Mouse (Mus musculus) megakaryocyte, embryonic 14.5 days (primary cell): Measurements from ENCODE around the gene Slc39a11.

Experiments
- FLI1 ChIP-seq: IDR thresholded peaks from 2 replicates; pipeline ENCODE4 v1.6.1; 2012; ENCODE audit warnings: low read length, inconsistent platforms, mixed read lengths
- GATA1 ChIP-seq: IDR thresholded peaks from 3 replicates; pipeline ENCODE4 v1.6.1; 2012; ENCODE audit warnings: mixed read lengths, low read length, inconsistent platforms, borderline replicate concordance

DNA sequence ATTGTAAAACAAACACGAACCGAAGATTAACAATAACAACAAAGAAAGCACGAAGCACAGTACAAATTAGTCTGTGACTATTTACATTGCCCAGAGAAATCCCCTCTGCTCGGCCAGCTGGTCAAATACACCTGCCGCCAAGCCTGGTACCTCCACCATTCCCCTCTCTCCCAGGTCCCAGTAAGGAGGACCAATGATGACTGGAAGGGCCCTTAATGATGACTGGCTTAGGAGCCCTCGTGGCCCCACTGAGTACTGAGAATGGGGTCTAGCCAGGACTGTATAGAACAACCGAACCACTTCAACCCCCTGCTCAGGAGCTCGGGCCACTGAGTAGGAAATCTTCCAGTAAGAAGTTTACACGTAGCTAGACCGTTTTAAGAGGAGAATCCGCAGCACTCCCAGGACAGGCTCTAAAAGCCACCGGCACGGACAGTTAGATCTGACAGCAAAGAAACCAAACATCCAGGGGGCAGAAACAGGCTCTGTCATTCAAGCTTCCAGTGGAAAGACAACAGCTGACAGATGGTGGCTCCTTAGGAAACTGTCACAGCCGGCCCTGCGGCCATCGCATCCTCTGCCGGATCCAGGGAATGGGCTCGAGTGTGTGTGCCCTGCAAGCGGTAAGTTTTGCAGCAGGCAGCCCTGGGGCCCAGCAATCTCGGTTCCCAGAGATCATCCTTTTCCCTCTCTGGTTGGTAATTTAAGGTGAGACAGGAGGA, 128.2 kb downstream of the Slc39a11 start:
- TF ChIP-seq GATA1, result no peak
- TF ChIP-seq FLI1, result no peak
